Mouse (Mus musculus): ENCODE results near the gene Dync1i1.
A peak's percentile ranks its signal among the peaks of the same experiment; 100 is the strongest.
"Not testable (repeated sequence)": the region's sequence is repeated elsewhere in the genome, so short reads cannot be mapped to it uniquely, and the experiment has no call there.

Gene Dync1i1

GRCm38 (mm10) chr6:5725611-5726236 is at the start of gene Dync1i1:
Gene Dync1i1 (plus strand): TSS chr6:5725639.
- peak; percentile 19 to 52 for DNase-seq

GRCm38 (mm10) chr6:5679738-5680137 is 45.7 kb upstream of the Dync1i1 start:
- DNase-seq, result no peak

GRCm38 (mm10) chr6:5701826-5702225 is 23.6 kb upstream of the Dync1i1 start:
- DNase-seq, result no peak

GRCm38 (mm10) chr6:5707894-5708293 is 17.5 kb upstream of the Dync1i1 start:
- DNase-seq, result not testable (repeated sequence)

- DNase-seq, result no peak
These were observed 15.3 kb upstream of the Dync1i1 start for GRCm38 (mm10) chr6:5710063-5710605.

GRCm38 (mm10) chr6:5712620-5713019 is 12.8 kb upstream of the Dync1i1 start:
- DNase-seq, result no peak

GRCm38 (mm10) chr6:5715101-5715618 is 10.3 kb upstream of the Dync1i1 start:
- DNase-seq, result no peak

- no peak for DNase-seq
These were observed 6.5 kb upstream of the Dync1i1 start for GRCm38 (mm10) chr6:5718955-5719354.

GRCm38 (mm10) chr6:5720716-5721115 is 4.7 kb upstream of the Dync1i1 start:
- not testable (repeated sequence) for DNase-seq

GRCm38 (mm10) chr6:5723986-5724385 is 1.5 kb upstream of the Dync1i1 start:
- DNase-seq, result no peak

- no peak for DNase-seq
These were observed 815 bp downstream of the Dync1i1 start for GRCm38 (mm10) chr6:5726237-5726670.

GRCm38 (mm10) chr6:5733217-5733616 is 7.8 kb downstream of the Dync1i1 start:
- no peak for DNase-seq

- no peak for DNase-seq
These were observed 9.0 kb downstream of the Dync1i1 start for GRCm38 (mm10) chr6:5734398-5734797.

GRCm38 (mm10) chr6:5734862-5735261 is 9.4 kb downstream of the Dync1i1 start:
- DNase-seq, result no peak

- DNase-seq, result no peak
These were observed 14.3 kb downstream of the Dync1i1 start for GRCm38 (mm10) chr6:5739711-5740110.

- no peak for DNase-seq
These were observed 16.1 kb downstream of the Dync1i1 start for GRCm38 (mm10) chr6:5741395-5742032.

- no peak for DNase-seq
These were observed 24.8 kb downstream of the Dync1i1 start for GRCm38 (mm10) chr6:5750079-5750711.

- peak; percentile 27 to 36 for DNase-seq
These were observed 26.7 kb downstream of the Dync1i1 start for GRCm38 (mm10) chr6:5752128-5752527.

GRCm38 (mm10) chr6:5752617-5753016 is 27.2 kb downstream of the Dync1i1 start:
- no peak for DNase-seq

- DNase-seq, result no peak
These were observed 31.2 kb downstream of the Dync1i1 start for GRCm38 (mm10) chr6:5756509-5757130.

GRCm38 (mm10) chr6:5762943-5763342 is 37.5 kb downstream of the Dync1i1 start:
- DNase-seq, result no peak

GRCm38 (mm10) chr6:5768576-5768975 is 43.1 kb downstream of the Dync1i1 start:
- DNase-seq, result no peak

- no peak for DNase-seq
These were observed 44.8 kb downstream of the Dync1i1 start for GRCm38 (mm10) chr6:5770283-5770682.
